Mouse (Mus musculus): ENCODE measurements around the gene Mast1.

DNA sequence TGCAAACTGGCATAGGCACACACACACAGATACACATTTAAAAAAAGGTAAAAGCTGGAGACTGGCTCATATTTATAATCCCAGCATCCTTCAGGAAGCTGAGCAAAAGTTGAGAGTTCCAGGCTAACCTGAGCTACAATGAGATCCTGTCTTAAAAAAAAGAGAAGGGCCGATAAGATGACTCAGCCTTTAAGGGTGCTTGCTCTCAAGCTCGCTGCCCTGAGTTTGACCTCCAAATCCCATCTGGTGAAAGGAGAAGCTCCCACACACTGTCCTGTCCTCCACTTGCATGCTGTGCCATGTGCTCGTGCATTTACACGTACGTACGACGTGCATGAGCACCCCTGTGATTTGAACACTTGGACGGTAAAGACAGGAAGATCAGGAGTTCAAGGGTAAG is 29.7 kb downstream of the Mast1 start:
- no peak for TF ChIP-seq USF1 (IDR thresholded peaks at IDR 0.05; ENCODE audit: low read depth)
- no peak for TF ChIP-seq POLR2A (IDR thresholded peaks at IDR 0.05; ENCODE audit: insufficient read length, low read depth)
- no peak for TF ChIP-seq MAX (IDR thresholded peaks at IDR 0.05; ENCODE audit: low read depth)
- no peak for TF ChIP-seq MYOD1 (IDR thresholded peaks at IDR 0.05; ENCODE audit: control insufficient read depth in 1 of 3, insufficient read length in 2 of 3, low read depth in 2 of 3)
- no peak for TF ChIP-seq REST (IDR thresholded peaks at IDR 0.05; ENCODE audit: insufficient read depth, insufficient read length)
- TF ChIP-seq CEBPB (IDR thresholded peaks at IDR 0.05; ENCODE audit: insufficient read depth, poor library complexity, severe bottlenecking), result no peak
- no peak for TF ChIP-seq TCF12 (IDR thresholded peaks at IDR 0.05; ENCODE audit: insufficient read depth, poor library complexity, severe bottlenecking)
- TF ChIP-seq POLR2AphosphoS2 (IDR thresholded peaks at IDR 0.05; ENCODE audit: insufficient read length, low read depth), result no peak
- TF ChIP-seq E2F4 (IDR thresholded peaks at IDR 0.05; ENCODE audit: insufficient read depth), result no peak
- no peak for TF ChIP-seq MYOG (IDR thresholded peaks at IDR 0.05; ENCODE audit: control insufficient read depth in 1 of 3, insufficient read depth in 1 of 3, insufficient read length in 2 of 3, low read depth in 2 of 3)
